Mouse (Mus musculus) spleen, postnatal 0 days (tissue): Measurements from ENCODE around the gene Insl3. TPM values are rescaled to one million over a fixed set of nuclear protein-coding genes. Genes with fewer than 3 reads are reported as not detected.

Experiments used
- polyA plus RNA-seq: library from polyadenylated mRNA; unstranded; fragments of >200 nt; fragmentation: Nextera tagmentation; extraction: Ambion mirVana; gene quantifications from 2 replicates; pipeline ENCODE4 v1.2.1, GENCODE M21; 2015

Gene Insl3
- 5.0 and 6.6 TPM in 2 replicates for polyA plus RNA-seq

DNA sequence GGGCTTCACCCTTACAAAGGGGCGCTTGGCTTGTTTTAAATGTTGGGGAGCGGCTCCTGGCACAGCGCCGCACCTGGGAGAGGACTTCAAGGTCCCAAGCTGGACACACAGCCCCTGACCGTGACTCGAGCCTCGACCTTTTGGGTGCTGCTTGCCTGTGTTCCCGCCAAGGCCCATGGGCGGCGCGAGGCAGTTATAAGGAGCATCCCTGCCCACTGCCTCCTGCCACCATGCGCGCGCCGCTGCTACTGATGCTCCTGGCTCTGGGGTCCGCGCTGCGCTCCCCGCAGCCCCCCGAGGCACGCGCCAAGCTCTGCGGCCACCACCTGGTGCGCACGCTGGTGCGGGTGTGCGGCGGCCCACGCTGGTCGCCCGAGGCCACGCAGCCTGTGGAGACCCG is at the start of gene Insl3:
Insl3 (plus strand) TSS at position 187 of the 400 bp plus-strand sequence.

DNA sequence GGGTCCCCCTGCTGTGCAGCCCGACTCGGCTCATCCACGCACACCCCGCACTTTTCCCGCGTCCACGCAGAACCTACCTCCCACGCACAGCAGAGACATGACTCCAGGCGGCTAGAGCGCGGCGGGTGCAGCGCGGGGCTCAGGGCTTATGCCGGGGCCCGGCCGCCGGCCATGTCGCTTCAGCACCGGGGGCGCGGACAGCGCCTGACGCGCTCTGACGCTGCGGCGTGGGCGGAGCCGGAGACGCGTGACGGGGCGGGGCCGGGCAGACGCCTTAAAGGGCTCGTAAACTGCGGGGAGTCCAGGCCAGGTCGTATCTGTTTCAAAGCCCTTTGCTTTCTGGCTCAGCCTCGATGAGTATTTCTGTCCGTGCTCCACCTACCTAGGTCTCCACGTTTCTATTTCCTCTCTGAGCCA is 17.5 kb upstream of the Insl3 start, which contains the start of gene Unc13a:
Unc13a (minus strand) TSS at position 209 of the 417 bp plus-strand sequence.

DNA sequence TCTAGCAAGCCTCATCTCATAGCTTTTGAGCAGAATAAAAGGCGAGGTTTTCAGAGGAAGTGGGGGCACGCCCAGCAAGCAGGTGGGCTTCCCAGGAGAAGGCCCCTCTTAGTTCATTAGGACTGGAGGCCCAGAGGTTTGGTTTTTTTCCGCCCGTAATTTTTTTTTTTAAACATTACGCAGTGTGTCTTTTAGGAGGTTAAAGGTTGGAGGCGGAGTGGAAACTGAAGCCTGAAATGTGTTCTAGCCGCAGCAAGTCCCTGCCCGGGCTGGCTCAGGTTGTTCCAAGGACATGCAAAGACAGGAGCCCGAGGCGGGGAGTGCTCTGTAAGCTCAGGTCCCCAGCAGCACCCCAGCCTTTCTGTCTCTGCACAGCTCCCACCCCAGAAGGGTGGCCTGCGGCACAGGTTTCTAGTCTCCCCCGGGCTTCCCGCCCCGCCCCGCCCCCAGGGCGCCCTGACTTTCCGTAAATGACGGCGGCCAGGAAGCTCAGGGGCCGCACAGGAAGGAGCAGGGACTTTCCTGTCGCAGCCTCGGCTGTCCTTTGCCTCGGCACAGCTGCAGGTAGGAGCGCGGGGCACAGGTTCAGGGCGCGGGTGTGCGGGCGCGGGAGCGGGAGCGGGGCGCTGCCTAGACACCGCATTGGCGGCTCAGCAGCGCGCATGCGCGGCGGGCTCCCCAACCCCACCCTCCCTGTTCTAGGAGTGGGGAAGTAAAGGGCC is 12.8 kb upstream of the Insl3 start, which contains the start of gene Jak3:
Jak3 (plus strand) TSS at position 277 of the 722 bp plus-strand sequence.

DNA sequence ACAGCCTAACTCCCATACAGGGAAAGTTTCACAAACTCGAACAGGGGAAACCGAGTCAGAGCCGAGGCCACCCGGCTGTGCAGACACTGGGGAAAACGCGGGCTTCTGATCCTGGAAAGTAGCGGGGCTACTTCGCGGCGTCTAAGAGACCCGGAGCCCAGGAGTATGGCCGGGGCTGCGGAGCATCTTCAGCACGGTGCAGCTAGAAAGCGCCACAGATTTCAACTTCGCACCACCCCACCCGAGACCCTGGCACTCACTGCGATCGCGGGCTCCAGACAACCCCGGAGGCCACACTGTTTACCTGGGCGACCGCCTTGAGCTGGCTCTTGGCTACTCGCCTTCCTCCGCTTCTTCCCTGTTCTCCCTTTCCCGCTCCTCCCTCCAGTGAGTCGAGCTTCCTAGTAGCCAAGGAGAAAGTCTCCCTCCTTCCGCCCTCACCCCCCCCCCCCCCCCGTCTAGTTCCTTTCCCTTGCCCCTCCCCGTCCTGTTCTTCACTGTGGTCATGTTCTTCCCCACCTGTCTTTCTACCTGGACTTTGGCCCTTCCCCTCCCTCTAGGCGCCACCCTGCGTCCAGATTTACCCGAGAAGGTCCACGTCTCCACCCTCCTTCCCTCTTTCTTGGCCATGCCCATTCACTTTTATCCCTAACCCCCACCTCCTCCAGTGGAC is 12.5 kb downstream of the Insl3 start, which contains the start of gene B3gnt3:
B3gnt3 (minus strand) TSS at position 376 of the 673 bp plus-strand sequence.

DNA sequence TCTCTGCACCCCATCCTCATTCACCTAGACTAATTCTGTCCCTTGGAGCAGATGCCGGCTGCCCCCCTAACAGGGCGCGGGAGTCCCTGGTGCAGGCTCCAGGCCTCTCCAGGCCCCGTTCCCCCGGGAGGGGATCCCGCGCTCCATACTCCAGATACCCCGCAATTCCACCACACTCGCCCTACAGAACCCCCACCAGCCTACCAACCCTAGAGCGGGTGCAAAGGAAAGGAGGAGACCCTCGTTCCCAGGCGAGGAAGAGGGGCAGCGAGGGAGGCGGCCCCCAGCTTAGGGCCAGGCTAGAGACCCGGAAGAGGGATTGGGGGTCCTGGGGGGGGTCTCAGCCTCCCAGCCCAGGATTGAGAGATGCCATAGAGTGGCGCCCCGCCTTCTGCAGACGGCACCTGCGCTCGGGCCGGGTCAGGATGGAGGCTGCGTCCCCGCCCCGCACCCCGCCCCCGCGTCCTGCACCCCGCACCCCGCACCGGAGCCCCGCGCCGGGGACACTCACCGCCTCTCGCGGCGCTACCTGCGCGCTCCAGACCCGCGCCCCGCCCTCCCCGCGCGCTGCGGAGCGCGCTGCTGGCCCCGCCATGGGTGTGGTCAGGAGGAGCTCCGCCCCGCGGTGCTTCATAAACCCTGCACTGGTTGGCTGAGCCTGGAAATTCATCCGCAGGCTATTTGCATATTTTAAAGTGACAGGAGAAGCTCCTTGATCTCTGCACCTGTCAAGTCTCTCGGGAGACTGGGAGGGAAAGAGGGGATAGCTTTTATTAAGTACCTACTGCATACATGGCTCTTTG is 36.3 kb downstream of the Insl3 start, which contains the start of gene Fcho1:
Fcho1 (minus strand) TSS at position 595 of the 803 bp plus-strand sequence.

Other genes starting within 250 kb of the Insl3 start
- 12.1 and 15.6 TPM in 2 replicates for gene Abhd8, start 225.6 kb upstream of the Insl3 start, polyA plus RNA-seq
- 132 and 137 TPM in 2 replicates for gene Mrpl34, start 224.3 kb upstream of the Insl3 start, polyA plus RNA-seq
- 57.6 and 58.7 TPM in 2 replicates for gene Dda1, start 220.0 kb upstream of the Insl3 start, polyA plus RNA-seq
- gene Ano8, start 203.3 kb upstream of the Insl3 start, polyA plus RNA-seq: 0.48 and 0.53 TPM in 2 replicates
- 8.7 and 9.3 TPM in 2 replicates for gene Gtpbp3, start 201.1 kb upstream of the Insl3 start, polyA plus RNA-seq
- gene Plvap, start 177.5 kb upstream of the Insl3 start, polyA plus RNA-seq: 80.9 and 96.7 TPM in 2 replicates
- gene Ccdc194, start 163.5 kb upstream of the Insl3 start, polyA plus RNA-seq: 0.11 and 0.13 TPM in 2 replicates
- 74.9 and 101 TPM in 2 replicates for gene Bst2, start 151.8 kb upstream of the Insl3 start, polyA plus RNA-seq
- 45.0 and 54.4 TPM in 2 replicates for gene Mvb12a, start 146.3 kb upstream of the Insl3 start, polyA plus RNA-seq
- 3.3 and 4.9 TPM in 2 replicates for gene Tmem221, start 130.3 kb upstream of the Insl3 start, polyA plus RNA-seq
- 0.05 and 0.08 TPM in 2 replicates for gene Nxnl1, start 122.6 kb upstream of the Insl3 start, polyA plus RNA-seq
- 7.9 and 14.5 TPM in 2 replicates for gene Slc27a1, start 120.3 kb upstream of the Insl3 start, polyA plus RNA-seq
- gene Pgls, start 97.0 kb upstream of the Insl3 start, polyA plus RNA-seq: 174 and 198 TPM in 2 replicates
- 8.2 and 11.6 TPM in 2 replicates for gene Fam129c, start 91.6 kb upstream of the Insl3 start, polyA plus RNA-seq
- 34.5 and 44.4 TPM in 2 replicates for gene Colgalt1, start 78.2 kb upstream of the Insl3 start, polyA plus RNA-seq
- 0.24 and 0.53 TPM in 2 replicates for gene Unc13a, start 17.5 kb upstream of the Insl3 start, polyA plus RNA-seq
- 7.5 and 9.3 TPM in 2 replicates for gene Jak3, start 12.9 kb upstream of the Insl3 start, polyA plus RNA-seq
- gene B3gnt3, start 12.6 kb downstream of the Insl3 start, polyA plus RNA-seq: 4.3 and 5.0 TPM in 2 replicates
- gene Fcho1, start 36.5 kb downstream of the Insl3 start, polyA plus RNA-seq: 48.8 and 51.1 TPM in 2 replicates
- 2.2 and 2.8 TPM in 2 replicates for gene Zfp709, start 192.8 kb downstream of the Insl3 start, polyA plus RNA-seq
- 1.0 and 1.6 TPM in 2 replicates for gene Zfp882, start 219.4 kb downstream of the Insl3 start, polyA plus RNA-seq
- 7.8 and 8.9 TPM in 2 replicates for gene Zfp617, start 219.4 kb downstream of the Insl3 start, polyA plus RNA-seq